Mouse (Mus musculus) erythroblast, embryonic 14.5 days (primary cell): Measurements from ENCODE around the gene Yrdc.

Source experiments
- GATA1 ChIP-seq: IDR thresholded peaks from 2 replicates; pipeline ENCODE4 v1.6.1; 2012; ENCODE audit warnings: low read length, inconsistent platforms, mixed read lengths
- TAL1 ChIP-seq: IDR thresholded peaks from 3 replicates; pipeline ENCODE4 v1.6.1; 2012; ENCODE audit warnings: low read length, inconsistent platforms, mixed read lengths

DNA sequence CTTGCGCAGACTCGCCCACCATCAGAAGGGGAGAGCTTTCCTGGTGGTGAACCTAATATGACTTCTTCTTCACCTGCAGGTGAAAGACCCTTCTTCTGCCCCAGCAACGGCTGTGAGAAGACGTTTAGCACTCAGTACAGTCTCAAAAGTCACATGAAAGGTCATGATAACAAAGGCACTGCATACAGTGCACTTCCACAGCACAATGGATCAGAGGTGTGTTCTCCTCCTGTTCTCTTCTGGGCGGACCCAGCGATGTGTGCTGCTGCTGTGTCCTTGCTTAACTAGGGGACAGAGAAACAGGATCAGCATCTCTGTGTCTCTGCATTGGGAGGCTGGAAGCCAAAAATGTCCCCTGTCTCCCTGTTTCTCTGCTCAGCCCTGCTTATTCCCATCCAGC, 25.5 kb upstream of the Yrdc start:
- no peak for TF ChIP-seq GATA1
- TF ChIP-seq TAL1, result no peak
